Mouse (Mus musculus): ENCODE data around the gene Mad2l2.
A peak's percentile ranks its signal among the peaks of the same experiment; 100 is the strongest.
"Not testable (repeated sequence)": the region's sequence is repeated elsewhere in the genome, so short reads cannot be mapped to it uniquely, and the experiment has no call there.

Mad2l2 gene

DNA sequence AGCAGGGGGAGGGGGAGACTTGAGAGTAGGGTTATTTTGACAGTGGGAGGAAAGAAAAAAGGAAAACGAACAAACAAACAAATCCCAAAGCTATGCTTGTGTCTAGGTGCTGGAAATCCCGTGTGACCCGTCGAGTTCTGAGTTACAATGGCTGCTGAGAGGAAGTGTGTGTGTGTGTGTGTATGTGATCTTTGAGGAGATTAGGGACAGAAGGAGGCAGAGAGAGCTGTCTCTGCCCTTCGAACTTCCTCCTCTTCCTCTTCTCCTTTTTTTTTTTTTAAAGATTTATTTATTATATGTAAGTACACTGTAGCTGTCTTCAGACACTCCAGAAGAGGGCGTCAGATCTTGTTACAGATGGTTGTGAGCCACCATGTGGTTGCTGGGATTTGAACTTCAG, 46.4 kb downstream of the Mad2l2 start:
- DNase-seq, result not testable (repeated sequence)

DNA sequence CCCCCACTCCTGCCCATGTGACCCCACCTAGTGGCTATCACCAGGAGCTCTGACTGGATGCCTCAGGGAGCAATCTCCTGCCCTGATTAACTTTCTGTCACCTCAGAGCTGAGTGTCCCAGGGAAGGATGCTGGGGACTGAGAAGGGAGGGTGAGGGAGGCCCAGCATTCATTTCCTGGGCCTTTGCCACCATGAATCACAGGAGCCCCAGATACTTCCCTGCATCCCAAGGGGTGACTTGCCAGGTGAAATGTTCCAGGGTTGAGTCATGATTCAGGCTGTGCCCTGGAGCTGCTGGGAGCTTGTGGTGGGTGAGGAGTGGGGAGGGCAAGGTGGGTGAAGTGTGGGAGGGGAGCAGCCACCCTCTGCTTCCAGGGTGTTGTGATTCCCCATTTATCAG, 47.5 kb downstream of the Mad2l2 start:
- no peak for DNase-seq

- peak; percentile 83 for DNase-seq
Observed at GRCm38 (mm10) chr4:148181483-148181882, 51.3 kb downstream of the Mad2l2 start.

- DNase-seq, result no peak
Observed at GRCm38 (mm10) chr4:148182363-148182762, 52.2 kb downstream of the Mad2l2 start.

DNA sequence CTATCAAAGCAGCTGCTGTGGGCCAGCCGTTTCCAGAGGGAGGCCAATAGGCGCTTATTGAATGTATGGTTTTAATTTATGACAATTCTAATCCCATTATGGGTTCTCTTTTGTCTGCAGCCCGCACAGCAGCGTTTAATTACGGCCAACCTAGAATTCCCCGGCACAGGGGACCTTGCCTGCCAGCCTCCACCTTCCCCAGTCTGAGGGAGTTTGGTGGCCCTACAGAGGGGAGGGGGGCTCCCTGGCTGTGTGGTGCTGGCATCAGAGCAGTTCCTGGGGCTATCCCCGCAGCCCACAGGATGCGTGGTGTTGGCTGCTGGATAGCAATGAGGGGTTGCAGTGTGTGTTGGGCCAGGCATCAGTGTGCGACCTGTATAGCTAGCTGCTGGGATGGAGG, 54.4 kb downstream of the Mad2l2 start:
- DNase-seq, result no peak

- no peak for DNase-seq
Observed at GRCm38 (mm10) chr4:148185819-148186218, 55.6 kb downstream of the Mad2l2 start.

DNA sequence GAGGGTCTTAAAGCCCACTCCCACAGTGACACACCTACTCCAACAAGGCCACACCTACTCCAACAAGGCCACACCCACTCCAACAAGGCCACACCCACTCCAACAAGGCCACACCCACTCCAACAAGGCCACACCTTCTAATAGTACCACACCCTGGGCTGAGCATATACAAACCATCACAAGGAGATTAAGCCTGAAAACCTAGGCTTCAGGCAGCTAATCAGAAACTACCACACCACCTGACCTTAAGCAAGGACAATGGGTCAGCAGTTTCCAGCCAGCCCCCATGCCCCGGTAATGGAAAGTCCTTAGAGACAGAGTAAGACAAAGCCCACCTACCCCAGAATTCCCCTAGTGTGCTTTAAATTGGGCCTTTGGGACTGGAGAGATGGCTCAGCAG, 58.6 kb downstream of the Mad2l2 start:
- not testable (repeated sequence) for DNase-seq

DNA sequence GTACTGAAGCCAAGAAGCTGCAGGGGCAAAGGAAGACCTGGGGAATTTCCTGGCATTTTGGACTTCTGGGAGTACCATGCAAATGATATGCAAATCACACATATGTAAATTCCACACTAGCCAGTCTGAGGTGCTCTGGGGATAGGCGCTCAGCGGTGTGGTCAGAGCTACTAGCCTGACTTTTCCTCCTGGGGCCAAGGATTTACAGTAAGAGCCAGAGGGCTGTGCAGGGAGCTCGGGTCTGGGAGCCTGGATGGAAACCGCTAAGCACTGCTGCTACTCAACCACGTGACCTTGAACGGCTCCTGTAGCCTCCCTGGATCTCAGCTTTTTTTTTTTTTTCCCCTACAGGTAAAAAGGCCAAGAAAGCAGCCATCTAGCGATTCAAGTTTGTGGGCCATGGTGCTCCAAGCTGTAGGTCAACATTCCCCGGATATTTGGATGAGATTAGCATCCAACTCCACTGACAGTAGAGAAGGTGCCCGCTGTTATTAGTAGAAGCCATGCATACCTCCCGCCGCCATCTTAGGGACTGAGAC, 62.6 kb downstream of the Mad2l2 start:
- no peak for DNase-seq

DNA sequence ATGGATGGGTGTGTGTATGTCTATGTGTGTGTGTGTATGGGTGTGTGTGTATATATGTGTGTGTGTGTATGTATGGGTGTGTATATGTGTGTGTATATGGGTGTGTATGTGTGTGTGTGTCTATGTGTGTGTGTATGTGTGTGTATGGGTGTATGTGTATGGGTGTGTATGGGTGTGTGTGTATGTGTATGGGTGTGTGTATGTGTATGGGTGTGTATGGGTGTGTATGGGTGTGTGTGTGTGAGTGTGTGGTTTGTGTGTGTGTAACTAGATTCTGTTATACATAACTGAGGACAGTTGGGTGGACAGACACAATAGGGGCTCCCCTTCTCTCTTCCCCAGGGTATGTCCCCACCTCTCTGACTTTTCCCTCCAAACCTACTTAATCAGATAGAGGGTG, 64.2 kb downstream of the Mad2l2 start:
- no peak for DNase-seq
